Comparison of ENCODE assay signal across 19 mouse cellular contexts in genomic region chr2:92617077-92617756, GRCm38 (mm10). TPM values are rescaled to one million over a fixed set of nuclear protein-coding genes. Genes with fewer than 3 reads are reported as not detected.
DNase-seq lines count a peak whose midpoint lies in the region; ATAC-seq and TF ChIP-seq lines count a peak whose summit lies in the region.
"Had no signal": no experiment of that assay in that cellular context is flagged by ENCODE, and none has a peak within 500 bp of the region (broad histone marks: within the 10 kb centered on the region; RNA-seq: fewer than 3 reads in every experiment).

No protein-coding gene starts in this region.

- H3K9me3 ChIP-seq in embryonic facial prominence, embryonic 12.5 days = no peaks in the 10 kb centered on the region
- no peaks in the 10 kb centered on the region for H3K9me3 ChIP-seq in embryonic facial prominence, embryonic 10.5 days
- H3K9me3 ChIP-seq in embryonic facial prominence, embryonic 15.5 days (replicated peaks) = no peaks in the 10 kb centered on the region
- no peaks in the 10 kb centered on the region for H3K9me3 ChIP-seq in liver, embryonic 14.5 days (ENCODE audit: control insufficient read depth, low read length)
- H3K9me3 ChIP-seq in hindbrain, embryonic 10.5 days = peaks cover 6% of the 10 kb centered on the region
- peaks cover 3% of the 10 kb centered on the region; the same call in 1 of the 2 replicates for H3K9me3 ChIP-seq in midbrain, embryonic 15.5 days
- H3K9me3 ChIP-seq in forebrain, embryonic 14.5 days (replicated peaks; ENCODE audit: control insufficient read depth, low read length) = no peaks in the 10 kb centered on the region
- H3K9me3 ChIP-seq: heart, embryonic 15.5 days had no signal

- no peak overlapping the region for H3K9ac ChIP-seq in embryonic facial prominence, embryonic 12.5 days
- no peak overlapping the region for H3K9ac ChIP-seq in embryonic facial prominence, embryonic 15.5 days
- no peak overlapping the region for H3K9ac ChIP-seq in liver, embryonic 14.5 days (replicated peaks)
- no peak overlapping the region for H3K9ac ChIP-seq in midbrain, embryonic 15.5 days
- no peak overlapping the region for H3K9ac ChIP-seq in forebrain, embryonic 14.5 days (ENCODE audit: low read length)
- H3K9ac ChIP-seq: heart, embryonic 15.5 days; lung, embryonic 14.5 days had no signal

- H3K36me3 ChIP-seq in embryonic facial prominence, embryonic 12.5 days = 0 out of 2 replicates have a peak, but pooled peaks cover 9% of the 10 kb centered on the region
- no peaks in the 10 kb centered on the region for H3K36me3 ChIP-seq in embryonic facial prominence, embryonic 10.5 days (replicated peaks)
- H3K36me3 ChIP-seq in embryonic facial prominence, embryonic 15.5 days = no peaks in the 10 kb centered on the region
- H3K36me3 ChIP-seq in liver, embryonic 14.5 days (replicated peaks; ENCODE audit: control insufficient read depth, insufficient read depth, low read depth) = no peaks in the 10 kb centered on the region
- H3K36me3 ChIP-seq in hindbrain, embryonic 10.5 days = peaks cover 13% of the 10 kb centered on the region
- 0 out of 2 replicates have a peak, but pooled peaks cover 7% of the 10 kb centered on the region for H3K36me3 ChIP-seq in midbrain, embryonic 15.5 days (replicated peaks)
- peaks cover 2% of the 10 kb centered on the region; the same call in 1 of the 2 replicates for H3K36me3 ChIP-seq in forebrain, embryonic 14.5 days (ENCODE audit: control insufficient read depth, insufficient read depth, low read length)
- H3K36me3 ChIP-seq: heart, embryonic 15.5 days had no signal

- H3K27me3 ChIP-seq in embryonic facial prominence, embryonic 12.5 days = no peaks in the 10 kb centered on the region
- H3K27me3 ChIP-seq in embryonic facial prominence, embryonic 10.5 days (replicated peaks; ENCODE audit: low read depth, poor library complexity, severe bottlenecking) = peaks cover 2% of the 10 kb centered on the region; the same call in 1 of the 2 replicates
- H3K27me3 ChIP-seq in embryonic facial prominence, embryonic 15.5 days = no peaks in the 10 kb centered on the region
- H3K27me3 ChIP-seq in liver, embryonic 14.5 days (ENCODE audit: control insufficient read depth, insufficient read depth, low read length) = no peaks in the 10 kb centered on the region
- H3K27me3 ChIP-seq in hindbrain, embryonic 10.5 days (ENCODE audit: insufficient read depth, poor library complexity, severe bottlenecking) = peaks cover 15% of the 10 kb centered on the region
- no peaks in the 10 kb centered on the region for H3K27me3 ChIP-seq in midbrain, embryonic 15.5 days (replicated peaks)
- H3K27me3 ChIP-seq in forebrain, embryonic 14.5 days (replicated peaks; ENCODE audit: control insufficient read depth, insufficient read depth, low read length) = no peaks in the 10 kb centered on the region
- H3K27me3 ChIP-seq: heart, embryonic 15.5 days had no signal

- no peak for DNase-seq in embryonic facial prominence, embryonic 10.5 days (ENCODE audit: low spot score)
- peak; percentile 48 for DNase-seq in A20 (ENCODE audit: low read depth, low spot score)
- DNase-seq in liver, embryonic 14.5 days (ENCODE audit: low read depth in 3 of 3, low spot score in 3 of 3) = no peak
- DNase-seq in hindbrain, embryonic 10.5 days (ENCODE audit: low spot score) = no peak
- DNase-seq in forebrain, embryonic 14.5 days (ENCODE audit: low spot score) = no peak
- DNase-seq: cerebellum, adult 8-10 months; gastrocnemius, postnatal 10 days; heart, adult 2 months; left cerebral cortex, postnatal 4 days; lung, postnatal 4 days; midbrain, embryonic 14.5 days; thymus, postnatal 36 days had no signal

- 0 out of 2 replicates have a peak overlapping the region, but pooled peaks have one; percentile 36 for H3K27ac ChIP-seq in embryonic facial prominence, embryonic 12.5 days
- no peak overlapping the region for H3K27ac ChIP-seq in embryonic facial prominence, embryonic 10.5 days (replicated peaks)
- 0 out of 2 replicates have a peak overlapping the region, but pooled peaks have one; percentile 11 for H3K27ac ChIP-seq in embryonic facial prominence, embryonic 15.5 days (replicated peaks)
- H3K27ac ChIP-seq in liver, embryonic 14.5 days = no peak overlapping the region
- no peak overlapping the region for H3K27ac ChIP-seq in hindbrain, embryonic 10.5 days
- no peak overlapping the region for H3K27ac ChIP-seq in midbrain, embryonic 15.5 days
- no peak overlapping the region for H3K27ac ChIP-seq in forebrain, embryonic 14.5 days (ENCODE audit: low read depth, low read length)
- H3K27ac ChIP-seq: heart, adult 2 months; heart, embryonic 15.5 days had no signal

- no peak overlapping the region for H3K4me2 ChIP-seq in embryonic facial prominence, embryonic 12.5 days (replicated peaks)
- H3K4me2 ChIP-seq in embryonic facial prominence, embryonic 15.5 days (replicated peaks) = no peak overlapping the region
- 0 out of 2 replicates have a peak overlapping the region, but pooled peaks have one; percentile 1 for H3K4me2 ChIP-seq in liver, embryonic 14.5 days (ENCODE audit: low read depth)
- H3K4me2 ChIP-seq in midbrain, embryonic 15.5 days = no peak overlapping the region
- H3K4me2 ChIP-seq in forebrain, embryonic 14.5 days (ENCODE audit: low read length) = no peak overlapping the region
- H3K4me2 ChIP-seq: heart, embryonic 15.5 days; lung, embryonic 14.5 days had no signal

- no peak for TF ChIP-seq CTCF in liver, embryonic 14.5 days (IDR thresholded peaks at IDR 0.05; ENCODE audit: low read depth)

- H3K4me1 ChIP-seq in embryonic facial prominence, embryonic 12.5 days = no peaks in the 10 kb centered on the region
- no peaks in the 10 kb centered on the region; the same call in 1 of the 2 replicates for H3K4me1 ChIP-seq in embryonic facial prominence, embryonic 10.5 days
- H3K4me1 ChIP-seq in embryonic facial prominence, embryonic 15.5 days = no peaks in the 10 kb centered on the region
- peaks cover 0 to 9% of the 10 kb centered on the region in 2 experiments; a peak in 2 of 4 replicates for H3K4me1 ChIP-seq in liver, embryonic 14.5 days (replicated peaks; ENCODE audit: control insufficient read depth in 2 of 2, insufficient read depth in 2 of 2, low read length in 1 of 2)
- H3K4me1 ChIP-seq in hindbrain, embryonic 10.5 days (replicated peaks) = no peaks in the 10 kb centered on the region
- no peaks in the 10 kb centered on the region for H3K4me1 ChIP-seq in midbrain, embryonic 15.5 days
- H3K4me1 ChIP-seq in forebrain, embryonic 14.5 days (ENCODE audit: control insufficient read depth, insufficient read depth, low read length) = no peaks in the 10 kb centered on the region
- H3K4me1 ChIP-seq: heart, embryonic 15.5 days had no signal

- peak; percentile 44; the same call in 1 of the 2 replicates for TF ChIP-seq EP300 in liver, embryonic 14.5 days (IDR thresholded peaks at IDR 0.05; ENCODE audit: low read depth)

- ATAC-seq in embryonic facial prominence, embryonic 12.5 days (ENCODE audit: insufficient number of reproducible peaks, insufficient read depth, low FRiP score, low TSS enrichment) = no peak
- ATAC-seq in embryonic facial prominence, embryonic 15.5 days (ENCODE audit: insufficient number of reproducible peaks, low FRiP score, low TSS enrichment, low read depth) = no peak
- peak; percentile 83 for ATAC-seq in liver, embryonic 14.5 days (ENCODE audit: insufficient read depth)
- no peak for ATAC-seq in midbrain, embryonic 15.5 days (replicated peaks)
- ATAC-seq in forebrain, embryonic 14.5 days = no peak
- ATAC-seq: forebrain, embryonic 16.5 days; hindbrain, embryonic 16.5 days had no signal

- 79% methylated on average over 16 of the region's 16 CpGs for WGBS in embryonic facial prominence, embryonic 12.5 days
- WGBS in embryonic facial prominence, embryonic 10.5 days = 86% methylated on average over 16 of the region's 16 CpGs
- WGBS in embryonic facial prominence, embryonic 15.5 days = 76% methylated on average over 16 of the region's 16 CpGs
- 22% methylated on average over 16 of the region's 16 CpGs for WGBS in liver, embryonic 14.5 days (ENCODE audit: insufficient replicate concordance)
- WGBS in hindbrain, embryonic 10.5 days = 84% methylated on average over 16 of the region's 16 CpGs
- 81% methylated on average over 16 of the region's 16 CpGs for WGBS in midbrain, embryonic 15.5 days
- 76% methylated on average over 16 of the region's 16 CpGs for WGBS in forebrain, embryonic 14.5 days

- no peak overlapping the region for H3K4me3 ChIP-seq in embryonic facial prominence, embryonic 12.5 days
- H3K4me3 ChIP-seq in embryonic facial prominence, embryonic 10.5 days = no peak overlapping the region
- H3K4me3 ChIP-seq in embryonic facial prominence, embryonic 15.5 days (replicated peaks) = no peak overlapping the region
- no peak overlapping the region for H3K4me3 ChIP-seq in liver, embryonic 14.5 days (ENCODE audit: insufficient read depth in 1 of 2, low read depth in 2 of 2, low read length in 2 of 2)
- no peak overlapping the region for H3K4me3 ChIP-seq in hindbrain, embryonic 10.5 days
- no peak overlapping the region for H3K4me3 ChIP-seq in midbrain, embryonic 15.5 days
- no peak overlapping the region for H3K4me3 ChIP-seq in forebrain, embryonic 14.5 days (ENCODE audit: low read depth, low read length)
- H3K4me3 ChIP-seq: heart, adult 2 months; heart, embryonic 15.5 days had no signal

RNA-seq across cellular contexts. Expression of gene Chst1, which starts 17.7 kb away (rescaled TPM):
- 7.9 and 8.5 TPM in 2 replicates for polyA plus RNA-seq in embryonic facial prominence, embryonic 12.5 days (2016; fragmentation: Nextera tagmentation; extraction: Ambion mirVana)
- 2.5 TPM in 2 replicates for polyA plus RNA-seq in embryonic facial prominence, embryonic 10.5 days (2016; fragmentation: Nextera tagmentation; extraction: Ambion mirVana)
- 10.1 and 11.3 TPM in 2 replicates for polyA plus RNA-seq in embryonic facial prominence, embryonic 15.5 days (2015; fragmentation: Nextera tagmentation; extraction: Ambion mirVana)
- polyA plus RNA-seq in liver, embryonic 14.5 days (2012; rRNA removed) = 0.13 and 0.22 TPM in 2 replicates
- polyA plus RNA-seq in liver, embryonic 14.5 days (2014; fragmentation: Nextera tagmentation; extraction: Ambion mirVana) = not detected in 2 replicates
- 3.9 and 5.0 TPM in 2 replicates for polyA plus RNA-seq in hindbrain, embryonic 10.5 days (2016; fragmentation: Nextera tagmentation; extraction: Ambion mirVana)
- 48.0 and 49.6 TPM in 2 replicates for polyA plus RNA-seq in midbrain, embryonic 15.5 days (2015; fragmentation: Nextera tagmentation; extraction: Ambion mirVana)
- polyA plus RNA-seq in forebrain, embryonic 14.5 days (2014; fragmentation: Nextera tagmentation; extraction: Ambion mirVana) = 18.9 and 19.9 TPM in 2 replicates

Comparison
In these comparisons a context has a peak if more than half of its experiments do, and no peak if none do; other contexts are left out.
1. H3K27ac ChIP-seq: peak in embryonic facial prominence, embryonic 12.5 days (single experiment) and embryonic facial prominence, embryonic 15.5 days (single experiment); none in embryonic facial prominence, embryonic 10.5 days (single experiment), liver, embryonic 14.5 days (single experiment), hindbrain, embryonic 10.5 days (single experiment), midbrain, embryonic 15.5 days (single experiment) and forebrain, embryonic 14.5 days (single experiment).